Mouse (Mus musculus) kidney, embryonic 15.5 days (tissue): ENCODE data around the gene Flvcr2. TPM values are rescaled to one million over a fixed set of nuclear protein-coding genes. Genes with fewer than 3 reads are reported as not detected.

Experiments
- ATAC-seq: fragments of 200-750 bp; cut with Nextera tagmentation; replicated peaks from 2 replicates; pipeline ENCODE4 v1.8.0; 2017; ENCODE audit warnings: moderate TSS enrichment; ENCODE audit not compliant: low FRiP score
- H3K27ac ChIP-seq: fragments of 300-500 bp; sonication (generic); 2 replicates; pipeline ENCODE4 v1.5.1; 2015; ENCODE audit warnings: mild to moderate bottlenecking, inconsistent platforms
- H3K27me3 ChIP-seq: fragments of 300-500 bp; sonication (generic); 2 replicates; pipeline ENCODE4 v1.6.1; 2015; ENCODE audit warnings: inconsistent platforms
- H3K36me3 ChIP-seq: fragments of 300-500 bp; sonication (generic); 2 replicates; pipeline ENCODE4 v1.6.1; 2015; ENCODE audit warnings: inconsistent platforms
- H3K4me1 ChIP-seq: fragments of 300-500 bp; sonication (generic); 2 replicates; pipeline ENCODE4 v1.6.1; 2015; ENCODE audit warnings: inconsistent platforms
- H3K4me2 ChIP-seq: fragments of 300-500 bp; sonication (generic); 2 replicates; pipeline ENCODE4 v1.6.1; 2015; ENCODE audit warnings: moderate library complexity, mild to moderate bottlenecking, inconsistent platforms
- H3K4me3 ChIP-seq: fragments of 300-500 bp; sonication (generic); replicated peaks from 2 replicates; pipeline ENCODE4 v1.5.1; 2015; ENCODE audit warnings: mild to moderate bottlenecking, inconsistent platforms
- H3K9ac ChIP-seq: fragments of 300-500 bp; sonication (generic); 2 replicates; pipeline ENCODE4 v1.6.1; 2015; ENCODE audit warnings: mild to moderate bottlenecking, inconsistent platforms
- H3K9me3 ChIP-seq: fragments of 300-500 bp; sonication (generic); replicated peaks from 2 replicates; pipeline ENCODE4 v1.6.1; 2016; ENCODE audit warnings: inconsistent platforms
- WGBS: fragments of 180-500 bp; shearing (Covaris S2); methylation state at CpG from one replicate; pipeline ENCODE4 v1.1.7; 2015; ENCODE audit warnings: mixed read lengths; 5-methylcytosine and 5-hydroxymethylcytosine counted together
- polyA plus RNA-seq: library from polyadenylated mRNA; unstranded; fragments of >200 nt; fragmentation: Nextera tagmentation; extraction: Ambion mirVana; gene quantifications from 2 replicates; pipeline ENCODE4 v1.2.1, GENCODE M21; 2015

The Flvcr2 gene
- polyA plus RNA-seq, 1 experiment from 2014 or later: 4.4 TPM

DNA sequence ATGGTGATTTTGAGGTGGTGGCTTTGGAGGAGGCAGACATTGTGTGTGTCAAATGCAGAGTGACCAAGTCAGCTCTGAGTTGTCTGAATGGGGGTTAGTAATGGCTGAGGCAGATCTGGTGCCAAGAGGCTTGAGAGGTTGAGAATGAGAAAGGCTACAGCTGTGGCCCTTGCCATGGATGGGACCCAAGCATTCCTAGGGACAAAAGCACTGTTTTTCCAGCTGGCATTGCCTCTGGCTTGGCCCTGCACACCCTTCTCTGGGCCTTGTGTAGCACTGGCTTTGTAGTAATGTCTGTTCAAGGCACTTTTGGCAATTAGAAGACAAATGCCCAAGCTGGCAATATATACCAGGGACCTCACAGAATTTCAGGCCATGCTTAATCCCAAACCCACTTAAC lies 64.6 kb downstream of the Flvcr2 start:
- Histone ChIP-seq H3K4me2 (no peak overlapping the region), H3K4me3 (no peak overlapping the region), H3K4me1 (peaks cover 9% of the 10 kb centered on the region), H3K36me3 (peaks cover 43% of the 10 kb centered on the region), H3K27me3 (no peaks in the 10 kb centered on the region), H3K9me3 (no peaks in the 10 kb centered on the region), H3K27ac (no peak overlapping the region), H3K9ac (no peak overlapping the region)
- ATAC-seq: no peak

DNA sequence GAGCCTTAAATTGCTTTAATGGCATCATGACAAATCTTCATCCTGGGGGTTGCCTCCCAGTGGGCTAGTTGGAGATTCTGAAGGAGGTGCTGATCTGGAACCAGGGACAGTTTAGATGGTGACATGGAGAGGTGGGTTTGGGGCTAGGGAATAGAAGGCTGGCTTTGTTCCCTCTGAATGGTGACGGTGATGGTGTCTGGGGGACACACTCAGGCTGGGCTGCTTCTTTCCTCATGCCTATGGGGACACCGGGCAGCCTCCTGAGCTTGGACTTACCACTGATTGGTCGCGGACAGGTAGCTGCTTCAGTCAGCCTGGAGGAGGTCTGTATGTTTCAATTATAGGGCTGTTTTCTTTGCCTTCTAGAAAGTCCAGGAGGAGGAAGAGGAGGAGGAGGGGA lies 65.3 kb downstream of the Flvcr2 start:
- ATAC-seq: no peak
- WGBS: 98% methylated on average over 4 of the region's 4 CpGs

GRCm38 (mm10) chr12:85813599-85813998 lies 67.3 kb downstream of the Flvcr2 start:
- no peak overlapping the region for H3K27ac ChIP-seq
- no peak overlapping the region for H3K4me2 ChIP-seq
- no peaks in the 10 kb centered on the region for H3K9me3 ChIP-seq
- ATAC-seq: peak; percentile 88
- no peak overlapping the region for H3K4me3 ChIP-seq
- peaks cover 9% of the 10 kb centered on the region for H3K4me1 ChIP-seq
- 13% methylated on average over 2 of the region's 2 CpGs for WGBS
- H3K27me3 ChIP-seq: no peaks in the 10 kb centered on the region
- H3K9ac ChIP-seq: no peak overlapping the region
- peaks cover 64% of the 10 kb centered on the region for H3K36me3 ChIP-seq

More for the DNA sequence above, 65.3 kb downstream of the Flvcr2 start:
- H3K27ac ChIP-seq: no peak overlapping the region
- no peak overlapping the region for H3K4me2 ChIP-seq
- no peak overlapping the region for H3K4me3 ChIP-seq
- H3K4me1 ChIP-seq: peaks cover 9% of the 10 kb centered on the region
- peaks cover 50% of the 10 kb centered on the region for H3K36me3 ChIP-seq
- no peak overlapping the region for H3K9ac ChIP-seq
- no peaks in the 10 kb centered on the region for H3K27me3 ChIP-seq
- no peaks in the 10 kb centered on the region for H3K9me3 ChIP-seq

GRCm38 (mm10) chr12:85822051-85822450 lies 75.7 kb downstream of the Flvcr2 start:
- H3K9me3 ChIP-seq: no peaks in the 10 kb centered on the region
- no peak overlapping the region for H3K4me3 ChIP-seq
- ATAC-seq: no peak
- H3K36me3 ChIP-seq: peaks cover 37% of the 10 kb centered on the region
- no peak overlapping the region for H3K9ac ChIP-seq
- peaks cover 21% of the 10 kb centered on the region for H3K4me1 ChIP-seq
- no peak overlapping the region for H3K27ac ChIP-seq
- no peaks in the 10 kb centered on the region for H3K27me3 ChIP-seq
- no peak overlapping the region for H3K4me2 ChIP-seq
- WGBS: 78% methylated on average over 9 of the region's 9 CpGs

DNA sequence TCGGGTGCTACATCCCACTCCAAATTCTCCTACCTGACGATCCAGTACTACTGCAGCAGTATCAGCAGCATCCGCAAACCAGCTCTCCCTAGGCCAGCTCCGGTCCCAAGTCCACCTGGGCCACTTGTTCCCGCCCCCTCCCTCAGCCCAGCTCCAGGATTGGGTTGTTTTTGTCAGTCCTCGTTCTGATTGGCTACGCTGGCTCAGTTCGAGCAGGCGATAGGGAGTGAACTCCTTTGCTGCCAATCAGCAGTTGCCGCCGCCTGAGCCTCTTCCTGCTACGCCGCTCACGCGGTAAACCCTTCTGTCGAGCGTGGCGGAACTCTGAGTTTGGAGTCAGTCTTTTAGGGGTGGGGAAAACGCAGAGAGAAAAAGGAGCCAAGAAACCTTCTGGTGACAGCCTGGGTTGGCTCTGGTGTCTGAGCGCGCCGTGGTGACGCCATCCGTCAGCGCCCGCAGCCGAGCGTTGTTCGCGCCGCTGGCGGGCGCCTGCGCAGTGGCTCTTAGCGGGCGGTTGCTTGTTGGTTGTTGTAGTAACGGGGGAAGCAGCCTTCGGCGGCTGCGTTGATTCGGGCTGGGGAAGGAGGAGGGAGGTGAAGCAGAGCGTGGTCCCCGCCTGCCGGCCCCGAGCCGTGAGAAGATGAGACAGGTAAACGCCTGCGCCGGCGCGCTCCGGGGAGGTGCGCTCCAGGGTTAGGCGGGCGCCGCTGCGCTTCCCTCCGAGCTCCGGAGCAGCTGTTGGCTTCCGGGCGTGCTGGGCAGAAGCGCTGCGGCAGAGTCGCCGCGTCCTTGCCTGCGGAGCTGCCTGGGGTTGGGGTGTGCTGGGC lies 78.3 kb downstream of the Flvcr2 start, which contains the start of the genes Erg28 and Ttll5:
Erg28 (minus strand) TSS at position 113 of the 827 bp plus-strand sequence.
Ttll5 (plus strand) TSS at position 222 of the 827 bp plus-strand sequence.
- H3K36me3 ChIP-seq: peaks cover 28% of the 10 kb centered on the region
- peak within 1 kb of the TSS; percentile 99 for H3K27ac ChIP-seq
- no peaks in the 10 kb centered on the region for H3K9me3 ChIP-seq
- peaks cover 21% of the 10 kb centered on the region for H3K4me1 ChIP-seq
- ATAC-seq: peak; percentile 99
- peak within 1 kb of the TSS; percentile 61 for H3K9ac ChIP-seq
- no peaks in the 10 kb centered on the region for H3K27me3 ChIP-seq
- peak within 1 kb of the TSS; percentile 79 for H3K4me2 ChIP-seq
- peak within 1 kb of the TSS; percentile 62 for H3K4me3 ChIP-seq
- WGBS: under 1% methylated on average over 67 of the region's 67 CpGs

DNA sequence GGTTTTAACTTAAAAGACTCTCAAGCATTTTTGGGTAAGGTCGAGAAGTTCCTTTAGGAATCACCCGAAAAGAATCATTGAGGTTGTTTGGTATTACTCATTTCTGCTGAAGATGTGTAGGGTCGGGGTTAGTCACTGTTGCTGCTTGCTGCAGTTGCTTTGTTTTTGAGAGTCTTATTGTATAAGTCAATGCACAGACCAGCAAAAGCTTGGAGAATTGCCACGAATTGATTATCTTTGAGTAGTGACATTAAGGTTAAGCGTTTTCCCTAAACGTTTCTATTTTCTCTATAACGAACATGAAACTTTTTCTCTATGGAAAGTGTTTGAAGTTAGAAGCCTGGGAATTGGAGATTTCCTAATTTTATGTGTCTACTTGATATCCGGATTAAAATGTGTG lies 79.0 kb downstream of the Flvcr2 start:
- Histone ChIP-seq H3K9ac (peak overlapping the region; percentile 61), H3K9me3 (no peaks in the 10 kb centered on the region), H3K4me1 (peaks cover 21% of the 10 kb centered on the region), H3K27ac (peak overlapping the region; percentile 99), H3K36me3 (peaks cover 24% of the 10 kb centered on the region), H3K4me3 (peak overlapping the region; percentile 62), H3K4me2 (peak overlapping the region; percentile 77), H3K27me3 (no peaks in the 10 kb centered on the region)
- 14% methylated on average over 8 of the region's 8 CpGs for WGBS
- no peak for ATAC-seq

GRCm38 (mm10) chr12:85825822-85826221 lies 79.5 kb downstream of the Flvcr2 start:
- peak overlapping the region; percentile 77 for H3K4me2 ChIP-seq
- H3K4me1 ChIP-seq: peaks cover 21% of the 10 kb centered on the region
- no peaks in the 10 kb centered on the region for H3K9me3 ChIP-seq
- 68% methylated on average over 2 of the region's 2 CpGs for WGBS
- no peak overlapping the region for H3K27ac ChIP-seq
- H3K4me3 ChIP-seq: peak overlapping the region; percentile 62
- no peak overlapping the region for H3K9ac ChIP-seq
- peaks cover 27% of the 10 kb centered on the region for H3K36me3 ChIP-seq
- no peak for ATAC-seq
- H3K27me3 ChIP-seq: no peaks in the 10 kb centered on the region

DNA sequence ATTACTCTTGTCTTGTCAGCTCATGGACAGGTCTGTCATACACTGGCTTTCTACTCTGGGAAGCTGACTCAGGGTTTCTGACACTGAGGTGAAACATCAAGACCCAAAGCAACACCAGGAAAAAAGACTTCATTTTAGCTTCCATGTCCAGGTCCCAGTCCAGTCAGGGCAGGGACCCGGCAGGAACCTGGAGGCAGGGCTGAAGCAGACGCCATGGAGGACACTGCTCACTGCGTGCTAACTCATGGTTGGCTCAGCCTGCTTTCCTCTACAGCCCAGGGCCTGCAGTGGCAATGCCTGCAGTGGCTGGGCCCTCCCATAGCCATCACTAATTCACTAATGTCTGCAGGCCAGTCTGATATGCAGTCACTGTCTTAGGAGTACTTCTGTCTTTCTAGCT lies 82.5 kb downstream of the Flvcr2 start:
- WGBS: 97% methylated on average over 3 of the region's 3 CpGs
- H3K27me3 ChIP-seq: no peaks in the 10 kb centered on the region
- peaks cover 8% of the 10 kb centered on the region for H3K4me1 ChIP-seq
- H3K36me3 ChIP-seq: peaks cover 41% of the 10 kb centered on the region
- H3K9ac ChIP-seq: no peak overlapping the region
- ATAC-seq: no peak
- H3K9me3 ChIP-seq: no peaks in the 10 kb centered on the region
- H3K4me2 ChIP-seq: no peak overlapping the region
- no peak overlapping the region for H3K4me3 ChIP-seq
- H3K27ac ChIP-seq: no peak overlapping the region

DNA sequence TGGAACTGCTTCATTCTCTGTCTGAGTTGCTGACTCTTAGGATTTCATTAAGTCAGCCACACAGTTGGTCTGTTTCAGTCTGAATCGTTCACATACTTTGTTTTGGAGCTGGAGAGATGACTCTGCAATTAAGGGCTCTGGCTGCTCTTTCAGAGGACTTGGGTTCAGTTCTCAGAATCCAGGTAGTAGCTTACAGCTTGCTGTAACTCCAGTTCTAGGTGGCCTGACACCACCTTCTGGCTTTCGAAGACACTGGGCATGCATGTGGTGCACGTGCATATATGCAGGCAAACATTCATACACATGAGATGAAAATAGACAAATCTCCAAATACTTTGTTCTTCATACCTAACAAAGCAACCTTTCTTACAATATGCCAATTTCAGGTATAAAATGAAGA lies 83.5 kb downstream of the Flvcr2 start:
- Histone ChIP-seq H3K9ac (no peak overlapping the region), H3K36me3 (peaks cover 41% of the 10 kb centered on the region), H3K4me2 (no peak overlapping the region), H3K4me3 (no peak overlapping the region), H3K4me1 (0 out of 2 replicates have a peak, but pooled peaks cover 6% of the 10 kb centered on the region), H3K27ac (no peak overlapping the region), H3K27me3 (no peaks in the 10 kb centered on the region), H3K9me3 (no peaks in the 10 kb centered on the region)
- no peak for ATAC-seq
- WGBS: 84% methylated on average over 3 of the region's 3 CpGs

DNA sequence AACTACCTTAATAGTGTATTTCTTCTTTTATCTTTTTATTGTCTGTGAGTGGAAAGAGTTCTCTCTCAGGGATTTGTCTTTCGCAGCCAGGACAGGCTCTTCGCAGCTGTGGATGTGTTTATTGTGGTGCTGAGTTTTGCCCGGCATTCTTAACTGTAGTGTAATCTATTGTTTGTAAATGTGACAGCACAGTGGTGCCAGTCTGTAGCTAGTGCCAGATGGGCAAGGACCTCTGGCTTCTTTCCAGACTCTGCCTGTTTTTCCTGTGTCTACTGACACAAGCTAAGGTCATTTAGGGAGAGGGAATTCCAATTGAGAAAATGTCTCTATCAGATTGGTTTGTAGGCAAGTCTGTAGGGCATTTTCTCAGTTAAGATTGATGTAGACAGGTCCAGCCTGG lies 84.4 kb downstream of the Flvcr2 start:
- H3K4me2 ChIP-seq: no peak overlapping the region
- ATAC-seq: no peak
- H3K36me3 ChIP-seq: peaks cover 41% of the 10 kb centered on the region
- H3K27ac ChIP-seq: no peak overlapping the region
- WGBS: 93% methylated on average over 3 of the region's 3 CpGs
- no peaks in the 10 kb centered on the region for H3K9me3 ChIP-seq
- H3K9ac ChIP-seq: no peak overlapping the region
- H3K27me3 ChIP-seq: no peaks in the 10 kb centered on the region
- no peak overlapping the region for H3K4me3 ChIP-seq
- H3K4me1 ChIP-seq: 0 out of 2 replicates have a peak, but pooled peaks cover under 1% of the 10 kb centered on the region

- no peak overlapping the region for H3K4me3 ChIP-seq
- H3K27me3 ChIP-seq: no peaks in the 10 kb centered on the region
- H3K9me3 ChIP-seq: no peaks in the 10 kb centered on the region
- no peak overlapping the region for H3K9ac ChIP-seq
- no peaks in the 10 kb centered on the region for H3K4me1 ChIP-seq
- peaks cover 31% of the 10 kb centered on the region; the same call in 1 of the 2 replicates for H3K36me3 ChIP-seq
- H3K4me2 ChIP-seq: no peak overlapping the region
- 87% methylated on average over 2 of the region's 2 CpGs for WGBS
- ATAC-seq: no peak
- no peak overlapping the region for H3K27ac ChIP-seq
These were observed 88.2 kb downstream of the Flvcr2 start for GRCm38 (mm10) chr12:85834543-85834942.

DNA sequence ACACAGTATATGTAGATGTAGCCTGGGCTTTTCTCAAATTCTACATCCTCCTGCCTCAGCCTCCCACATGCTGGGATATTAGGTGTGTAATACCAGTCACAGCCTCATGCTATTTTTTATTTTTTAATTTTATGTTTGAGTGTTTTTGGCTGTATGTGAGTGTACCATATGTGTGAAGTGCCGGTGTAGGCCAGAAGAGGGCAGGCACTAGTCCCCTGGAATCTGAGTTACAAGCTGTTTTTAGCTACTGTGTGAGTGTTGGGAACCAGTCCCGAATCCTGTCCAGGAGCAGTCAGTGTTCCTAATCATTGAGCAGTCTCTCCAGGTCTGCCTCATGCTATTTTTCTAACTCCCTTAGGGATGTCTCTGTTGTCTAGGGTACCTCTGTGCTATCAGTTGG lies 91.4 kb downstream of the Flvcr2 start:
- no peak for ATAC-seq
- Histone ChIP-seq H3K27ac (no peak overlapping the region), H3K4me1 (no peaks in the 10 kb centered on the region), H3K27me3 (no peaks in the 10 kb centered on the region), H3K9ac (no peak overlapping the region), H3K4me3 (no peak overlapping the region), H3K4me2 (no peak overlapping the region), H3K36me3 (peaks cover 17% of the 10 kb centered on the region; the same call in 1 of the 2 replicates), H3K9me3 (no peaks in the 10 kb centered on the region)
- 92% methylated on average over 2 of the region's 2 CpGs for WGBS
